Mouse (Mus musculus) induced T-regulatory cell, adult 2 months (primary cell): Measurements from ENCODE around the gene Olfr284.

Experiments used
- DNase-seq: peaks from one replicate; pipeline ENCODE4 v3.0.0-alpha.2; 2012; ENCODE audit warnings: low read depth

Olfr284 gene

GRCm38 (mm10) chr15:98340887-98341286 lies at the start of gene Olfr284:
TSS of gene Olfr284 (minus strand) at chr15:98340987.
- DNase-seq = no peak

- DNase-seq = peak; percentile 55
These were observed 49.0 kb upstream of the Olfr284 start for GRCm38 (mm10) chr15:98389796-98390195.

GRCm38 (mm10) chr15:98387621-98388020 lies 46.8 kb upstream of the Olfr284 start:
- no peak for DNase-seq

GRCm38 (mm10) chr15:98380846-98381245 lies 40.1 kb upstream of the Olfr284 start, which contains the start of gene Olfr283:
TSS of gene Olfr283 (minus strand) at chr15:98380946.
- no peak for DNase-seq

GRCm38 (mm10) chr15:98378209-98378608 lies 37.4 kb upstream of the Olfr284 start:
- DNase-seq = no peak

- DNase-seq = no peak
These were observed 23.5 kb downstream of the Olfr284 start, which contains the start of gene Olfr285 for GRCm38 (mm10) chr15:98317177-98317724. TSS of gene Olfr285 (minus strand) at chr15:98317353.

GRCm38 (mm10) chr15:98315703-98316102 lies 25.1 kb downstream of the Olfr284 start:
- DNase-seq = peak; percentile 28

- peak; percentile 9 for DNase-seq
These were observed 44.9 kb downstream of the Olfr284 start, which contains the start of gene Zfp641 for GRCm38 (mm10) chr15:98295628-98296551. TSS of gene Zfp641 (minus strand) at chr15:98296161.

- no peak for DNase-seq
These were observed 47.1 kb downstream of the Olfr284 start for GRCm38 (mm10) chr15:98293651-98294050.
